Mouse (Mus musculus): ENCODE results near the gene Ctsc.

- TF ChIP-seq CTCF (IDR thresholded peaks at IDR 0.05; ENCODE audit: low read depth, low read length) (no peak), POLR2A (IDR thresholded peaks at IDR 0.05; ENCODE audit: borderline replicate concordance, low read depth, low read length) (no peak)
These were observed 41.0 kb downstream of the Ctsc start for GRCm38 (mm10) chr7:88318904-88319303.

Measured in bone marrow macrophage, adult 2 months (primary cell).